Mouse (Mus musculus): Measurements from ENCODE around the gene Terb2. TPM values are rescaled to one million over a fixed set of nuclear protein-coding genes. Genes with fewer than 3 reads are reported as not detected.

The Terb2 gene
- polyA plus RNA-seq, 1 experiment from 2014 or later = not detected

DNA sequence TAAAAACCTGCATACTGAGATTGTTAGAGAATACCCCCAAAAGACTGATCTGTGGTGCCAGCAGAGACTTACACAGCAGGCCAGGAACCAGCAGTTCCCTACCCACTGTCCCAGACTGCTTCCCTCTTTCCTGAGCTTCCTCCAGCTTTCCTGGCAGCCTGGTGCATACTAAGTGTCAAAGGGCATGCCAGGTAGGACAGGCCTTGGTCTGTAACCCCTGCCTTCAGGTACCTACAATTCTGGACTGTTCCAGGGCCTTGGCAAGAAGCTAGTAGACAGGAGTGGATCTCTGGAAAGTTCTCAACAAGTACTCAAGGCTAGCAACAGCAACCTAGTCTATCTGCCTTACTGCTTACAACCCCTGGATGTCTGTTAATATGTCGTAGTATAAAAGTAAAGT, 34.9 kb upstream of the Terb2 start:
- no peaks in the 10 kb centered on the region for H3K4me1 ChIP-seq (replicated peaks; ENCODE audit: control insufficient read depth, insufficient read depth)
- H3K27me3 ChIP-seq (ENCODE audit: control insufficient read depth, insufficient read depth, low read length) = no peaks in the 10 kb centered on the region
- H3K36me3 ChIP-seq (ENCODE audit: control insufficient read depth, insufficient read depth, low read length) = 0 out of 2 replicates have a peak, but pooled peaks cover 2% of the 10 kb centered on the region
- ATAC-seq (ENCODE audit: low FRiP score, low TSS enrichment) = no peak
- no peak overlapping the region for H3K4me3 ChIP-seq (ENCODE audit: low read depth, low read length)
- H3K4me2 ChIP-seq (replicated peaks; ENCODE audit: low read depth) = no peak overlapping the region
- no peaks in the 10 kb centered on the region for H3K9me3 ChIP-seq (ENCODE audit: control insufficient read depth, low read length)
- H3K9ac ChIP-seq (ENCODE audit: low read length) = no peak overlapping the region
- 92% methylated on average over 1 of the region's 1 CpGs for WGBS
- no peak for DNase-seq (ENCODE audit: low spot score)
- no peak overlapping the region for H3K27ac ChIP-seq (replicated peaks)
- no peak for TF ChIP-seq CTCF (IDR thresholded peaks at IDR 0.05; ENCODE audit: low read depth)
- no peak for TF ChIP-seq EP300 (optimal IDR thresholded peaks at IDR 0.05)

DNA sequence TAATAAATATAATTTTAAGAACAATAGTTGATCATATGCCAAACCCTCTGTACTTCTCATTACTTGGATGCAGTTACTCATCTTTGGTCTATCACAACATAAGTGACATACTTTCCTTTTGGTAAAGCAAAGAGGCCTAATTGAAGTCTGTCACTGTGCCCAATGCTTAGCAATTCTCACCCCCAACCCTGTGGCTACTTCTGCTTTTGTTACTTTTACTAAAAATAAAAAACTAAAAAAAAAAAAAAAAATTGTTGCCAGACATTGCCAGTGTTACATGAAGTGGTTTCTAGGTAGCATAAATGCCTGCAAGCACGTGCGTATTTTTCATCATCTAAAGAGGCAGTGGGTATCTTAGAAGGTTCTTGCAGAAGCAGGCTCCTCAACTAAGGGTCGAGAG, 33.2 kb upstream of the Terb2 start:
- Histone ChIP-seq H3K9ac (ENCODE audit: low read length) (no peak overlapping the region), H3K4me2 (replicated peaks; ENCODE audit: low read depth) (no peak overlapping the region), H3K4me3 (ENCODE audit: low read depth, low read length) (no peak overlapping the region), H3K27ac (replicated peaks) (no peak overlapping the region), H3K9me3 (ENCODE audit: control insufficient read depth, low read length) (no peaks in the 10 kb centered on the region), H3K4me1 (replicated peaks; ENCODE audit: control insufficient read depth, insufficient read depth) (no peaks in the 10 kb centered on the region), H3K36me3 (ENCODE audit: control insufficient read depth, insufficient read depth, low read length) (0 out of 2 replicates have a peak, but pooled peaks cover 2% of the 10 kb centered on the region), H3K27me3 (ENCODE audit: control insufficient read depth, insufficient read depth, low read length) (no peaks in the 10 kb centered on the region)
- no peak for DNase-seq (ENCODE audit: low spot score)
- ATAC-seq (ENCODE audit: low FRiP score, low TSS enrichment) = no peak
- no peak for TF ChIP-seq CTCF (IDR thresholded peaks at IDR 0.05; ENCODE audit: low read depth)
- TF ChIP-seq EP300 (optimal IDR thresholded peaks at IDR 0.05) = no peak
- WGBS = 84% methylated on average over 3 of the region's 3 CpGs

DNA sequence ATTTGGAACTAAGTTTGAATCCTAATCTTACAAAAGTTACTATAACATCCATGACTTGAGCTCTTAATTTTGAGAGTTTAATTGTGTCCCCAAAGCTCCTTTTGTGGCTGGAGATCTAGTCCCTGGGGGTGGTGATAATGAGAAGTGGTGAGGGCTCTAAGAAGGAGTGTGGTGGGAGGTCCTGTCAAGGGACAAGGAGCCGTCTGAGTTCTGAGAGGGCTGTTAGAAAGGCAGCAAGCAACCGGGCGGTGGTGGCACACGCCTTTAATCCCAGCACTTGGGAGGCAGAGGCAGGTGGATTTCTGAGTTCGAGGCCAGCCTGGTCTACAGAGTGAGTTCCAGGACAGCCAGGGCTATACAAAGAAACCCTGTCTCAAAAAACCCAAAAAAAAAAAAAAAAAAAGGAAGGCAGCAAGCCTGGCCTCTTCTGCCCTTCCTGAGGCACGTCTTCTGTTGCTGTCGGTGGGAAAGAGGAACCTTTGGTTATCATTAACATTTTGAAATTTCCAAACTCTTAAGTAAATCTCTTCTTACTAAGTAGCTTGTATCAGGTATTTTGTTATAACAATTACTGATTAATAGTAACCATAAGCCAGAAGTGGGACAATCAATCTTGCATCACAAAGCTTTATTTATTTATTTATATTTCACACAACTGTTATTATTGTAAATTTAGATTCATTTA, 32.2 kb upstream of the Terb2 start:
- no peak for TF ChIP-seq EP300 (optimal IDR thresholded peaks at IDR 0.05)
- TF ChIP-seq CTCF (IDR thresholded peaks at IDR 0.05; ENCODE audit: low read depth) = no peak

DNA sequence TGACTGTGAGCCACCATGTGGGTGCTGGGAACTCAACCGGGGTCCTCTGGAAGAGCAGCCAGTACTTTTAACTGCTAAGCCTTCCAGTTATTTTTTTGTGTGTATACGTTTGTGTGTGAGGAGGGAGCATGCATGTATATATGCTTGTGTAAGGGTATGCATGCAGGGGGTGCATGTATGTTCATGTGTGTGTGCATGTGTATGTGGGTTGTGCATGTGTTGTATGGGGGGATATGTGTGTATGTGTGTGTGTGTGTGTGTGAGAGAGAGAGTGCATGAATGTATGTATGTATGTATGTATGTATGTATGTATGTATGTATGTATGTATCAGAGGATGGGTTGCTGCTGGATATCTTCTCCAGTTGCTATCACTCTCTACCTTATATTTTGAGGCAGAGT, 31.6 kb upstream of the Terb2 start:
- ATAC-seq (ENCODE audit: low FRiP score, low TSS enrichment) (no peak), DNase-seq (ENCODE audit: low spot score) (no peak)
- no peaks in the 10 kb centered on the region for H3K27me3 ChIP-seq (ENCODE audit: control insufficient read depth, insufficient read depth, low read length)
- 93% methylated on average over 2 of the region's 2 CpGs for WGBS
- H3K4me3 ChIP-seq (ENCODE audit: low read depth, low read length) = no peak overlapping the region
- H3K36me3 ChIP-seq (ENCODE audit: control insufficient read depth, insufficient read depth, low read length) = 0 out of 2 replicates have a peak, but pooled peaks cover 2% of the 10 kb centered on the region
- no peaks in the 10 kb centered on the region for H3K4me1 ChIP-seq (replicated peaks; ENCODE audit: control insufficient read depth, insufficient read depth)
- TF ChIP-seq EP300 (optimal IDR thresholded peaks at IDR 0.05) (no peak), CTCF (IDR thresholded peaks at IDR 0.05; ENCODE audit: low read depth) (no peak)
- H3K9me3 ChIP-seq (ENCODE audit: control insufficient read depth, low read length) = no peaks in the 10 kb centered on the region
- H3K9ac ChIP-seq (ENCODE audit: low read length) = no peak overlapping the region
- H3K27ac ChIP-seq (replicated peaks) = no peak overlapping the region
- no peak overlapping the region for H3K4me2 ChIP-seq (replicated peaks; ENCODE audit: low read depth)

More for the DNA sequence above, 32.2 kb upstream of the Terb2 start:
- 84% methylated on average over 6 of the region's 7 CpGs for WGBS
- no peak overlapping the region for H3K4me2 ChIP-seq (replicated peaks; ENCODE audit: low read depth)
- no peaks in the 10 kb centered on the region for H3K9me3 ChIP-seq (ENCODE audit: control insufficient read depth, low read length)
- no peaks in the 10 kb centered on the region for H3K4me1 ChIP-seq (replicated peaks; ENCODE audit: control insufficient read depth, insufficient read depth)
- H3K4me3 ChIP-seq (ENCODE audit: low read depth, low read length) = no peak overlapping the region
- no peak overlapping the region for H3K27ac ChIP-seq (replicated peaks)
- no peaks in the 10 kb centered on the region for H3K27me3 ChIP-seq (ENCODE audit: control insufficient read depth, insufficient read depth, low read length)
- H3K36me3 ChIP-seq (ENCODE audit: control insufficient read depth, insufficient read depth, low read length) = 0 out of 2 replicates have a peak, but pooled peaks cover 2% of the 10 kb centered on the region
- DNase-seq (ENCODE audit: low spot score) (no peak), ATAC-seq (ENCODE audit: low FRiP score, low TSS enrichment) (no peak)
- H3K9ac ChIP-seq (ENCODE audit: low read length) = no peak overlapping the region

DNA sequence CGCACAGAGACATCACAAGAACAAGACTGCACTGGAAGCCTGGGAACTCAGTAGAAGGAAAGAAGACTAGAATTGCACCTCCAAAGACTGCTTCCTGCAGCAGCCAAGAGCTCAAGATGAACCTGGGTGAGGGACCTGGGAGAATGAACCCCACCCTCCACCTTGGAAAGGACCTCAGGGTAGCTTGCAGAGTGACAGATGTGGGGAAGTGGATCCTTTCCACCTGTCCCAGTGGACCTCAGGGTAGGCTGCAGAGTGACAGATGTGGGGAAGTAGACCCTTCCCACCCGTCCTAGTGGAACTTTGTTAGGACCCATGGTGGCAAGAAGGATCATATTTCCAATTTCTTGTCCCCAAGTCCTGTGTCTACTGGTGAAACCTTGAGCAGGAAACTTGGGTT, 30.8 kb upstream of the Terb2 start:
- ATAC-seq (ENCODE audit: low FRiP score, low TSS enrichment) (no peak), DNase-seq (ENCODE audit: low spot score) (no peak)
- Histone ChIP-seq H3K4me2 (replicated peaks; ENCODE audit: low read depth) (no peak overlapping the region), H3K27ac (replicated peaks) (no peak overlapping the region), H3K27me3 (ENCODE audit: control insufficient read depth, insufficient read depth, low read length) (no peaks in the 10 kb centered on the region), H3K4me1 (replicated peaks; ENCODE audit: control insufficient read depth, insufficient read depth) (no peaks in the 10 kb centered on the region), H3K9me3 (ENCODE audit: control insufficient read depth, low read length) (no peaks in the 10 kb centered on the region), H3K9ac (ENCODE audit: low read length) (no peak overlapping the region), H3K36me3 (ENCODE audit: control insufficient read depth, insufficient read depth, low read length) (0 out of 2 replicates have a peak, but pooled peaks cover 2% of the 10 kb centered on the region), H3K4me3 (ENCODE audit: low read depth, low read length) (no peak overlapping the region)
- TF ChIP-seq EP300 (optimal IDR thresholded peaks at IDR 0.05) = no peak
- no peak for TF ChIP-seq CTCF (IDR thresholded peaks at IDR 0.05; ENCODE audit: low read depth)
- WGBS = 81% methylated on average over 2 of the region's 2 CpGs

DNA sequence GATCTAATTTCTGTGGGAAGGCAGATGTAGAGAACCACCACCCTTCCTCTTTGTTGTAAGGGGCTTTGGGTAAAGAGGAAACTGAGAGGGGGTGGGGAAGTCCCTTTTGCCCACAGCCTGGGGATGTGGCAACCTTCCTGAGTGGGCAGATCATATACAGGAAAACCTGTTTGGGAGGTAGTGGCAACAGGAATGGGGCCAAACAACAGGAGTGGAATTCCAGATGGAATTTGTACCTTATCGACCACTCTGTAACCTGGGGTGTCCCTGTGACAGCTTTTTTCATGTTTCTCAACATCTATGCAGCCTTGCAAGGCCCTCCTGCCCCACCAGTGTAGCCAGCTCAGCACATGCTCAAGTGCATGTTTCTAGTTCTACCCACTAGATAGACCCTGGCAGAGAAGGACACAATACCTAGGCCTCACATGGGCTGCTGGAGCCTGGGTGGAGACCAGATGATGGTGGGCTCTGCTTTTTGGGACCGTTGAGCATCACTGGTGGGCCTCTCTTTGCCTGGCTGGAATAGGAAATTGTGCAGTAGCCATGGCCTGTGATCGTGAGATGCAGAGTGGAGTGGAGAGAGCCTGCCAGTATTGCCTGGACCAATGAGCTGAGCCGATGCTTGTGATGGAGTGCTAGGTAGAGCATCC, 29.9 kb upstream of the Terb2 start:
- ATAC-seq (ENCODE audit: low FRiP score, low TSS enrichment) = no peak
- DNase-seq (ENCODE audit: low spot score) = no peak

More for the DNA sequence above, 29.9 kb upstream of the Terb2 start:
- Histone ChIP-seq H3K4me2 (replicated peaks; ENCODE audit: low read depth) (no peak overlapping the region), H3K27me3 (ENCODE audit: control insufficient read depth, insufficient read depth, low read length) (no peaks in the 10 kb centered on the region), H3K4me1 (replicated peaks; ENCODE audit: control insufficient read depth, insufficient read depth) (no peaks in the 10 kb centered on the region), H3K27ac (replicated peaks) (no peak overlapping the region), H3K9me3 (ENCODE audit: control insufficient read depth, low read length) (no peaks in the 10 kb centered on the region), H3K9ac (ENCODE audit: low read length) (no peak overlapping the region), H3K36me3 (ENCODE audit: control insufficient read depth, insufficient read depth, low read length) (0 out of 2 replicates have a peak, but pooled peaks cover 2% of the 10 kb centered on the region), H3K4me3 (ENCODE audit: low read depth, low read length) (no peak overlapping the region)
- TF ChIP-seq CTCF (IDR thresholded peaks at IDR 0.05; ENCODE audit: low read depth) = no peak
- TF ChIP-seq EP300 (optimal IDR thresholded peaks at IDR 0.05) = no peak
- WGBS = 87% methylated on average over 4 of the region's 4 CpGs
